Mouse (Mus musculus) mouse embryonic stem cell (cell line): Measurements from ENCODE around the gene Eif4ebp2.

Experiments
- in situ Hi-C, 2 experiments: fragments of 300-500 bp; cut with MboI; formaldehyde crosslinking; loops; 1 replicate in 1 of 2; 3 replicates in 1 of 2; pipeline ENCODE4 v1.14.3; 2019 to 2020; ENCODE audit warnings: low sequenced_read_pairs in 2 of 2, low pct_unique_long_range_greater_than_20kb in 1 of 2, mixed read lengths in 1 of 2; ENCODE audit not compliant: unreplicated experiment in 1 of 2

Eif4ebp2 gene

DNA sequence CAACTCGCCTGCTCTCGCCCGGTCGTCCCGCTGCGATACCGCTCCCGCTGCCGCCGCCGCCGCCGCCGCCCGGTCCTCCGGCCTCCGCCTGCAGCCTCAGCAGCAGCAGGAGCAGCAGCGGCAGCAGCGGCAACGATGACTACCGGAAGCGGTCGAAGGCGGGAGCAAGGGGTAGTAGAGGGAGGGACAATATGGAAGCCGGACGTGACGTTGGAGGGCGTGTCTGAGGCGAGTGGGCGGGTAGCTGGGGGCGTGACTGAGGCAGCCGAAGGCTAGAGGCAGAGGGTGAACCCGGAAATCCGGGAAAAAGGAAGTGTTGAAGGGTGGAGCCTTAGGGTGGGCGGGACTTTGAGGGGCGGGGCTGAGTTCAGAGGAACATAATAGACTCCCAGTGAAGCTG is at the start of gene Eif4ebp2:
Gene Eif4ebp2, minus strand, starts transcription at position 17 of the 400 bp plus-strand sequence.
- in situ Hi-C loops, result no loop called here

DNA sequence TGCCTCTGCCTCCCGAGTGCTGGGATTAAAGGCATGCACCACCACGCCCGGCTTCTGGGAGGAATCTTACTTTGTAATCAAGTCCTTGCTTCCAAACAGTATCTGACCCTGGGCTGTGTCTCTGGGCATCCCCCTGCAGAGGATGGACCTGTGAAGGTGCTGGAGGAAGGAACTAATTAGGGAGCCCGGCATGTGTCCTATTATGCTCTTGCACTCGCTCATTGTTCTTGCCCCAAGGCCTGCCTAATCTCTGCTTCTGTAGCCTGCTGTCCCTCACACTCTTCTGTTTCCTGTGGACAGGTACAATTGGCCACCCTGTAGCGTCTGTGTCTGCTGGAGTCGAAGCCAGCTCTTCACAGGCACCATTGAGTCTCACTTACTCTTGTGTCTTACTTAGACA is 48.3 kb upstream of the Eif4ebp2 start:
- in situ Hi-C loops, result no loop called here

GRCm38 (mm10) chr10:61499505-61500466 is 47.3 kb upstream of the Eif4ebp2 start:
- in situ Hi-C loops, result no loop called here

- in situ Hi-C loops, result no loop called here
Observed at GRCm38 (mm10) chr10:61496231-61496630, 43.8 kb upstream of the Eif4ebp2 start.

- in situ Hi-C loops, result no loop called here
Observed at GRCm38 (mm10) chr10:61495461-61495860, 43.0 kb upstream of the Eif4ebp2 start.

DNA sequence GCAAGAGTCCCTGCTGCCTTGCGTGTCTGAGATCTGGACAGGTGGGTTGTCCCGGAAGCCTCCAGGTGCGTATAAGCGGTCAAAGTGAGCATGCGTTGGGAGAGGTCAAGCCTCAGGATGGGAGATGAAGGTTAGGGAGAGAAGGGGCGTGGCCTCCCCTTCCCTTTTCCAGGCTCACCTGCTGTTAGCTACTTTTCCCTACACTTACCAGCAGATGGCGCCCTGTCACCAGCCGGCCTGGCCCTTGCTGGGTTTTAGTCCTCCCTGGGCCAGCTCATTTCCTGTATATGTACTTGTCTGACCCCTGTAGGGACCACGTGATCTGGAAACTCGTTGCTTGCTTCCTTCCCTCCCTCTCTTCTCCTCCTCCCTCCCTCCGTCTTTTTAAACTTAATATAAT is 39.6 kb upstream of the Eif4ebp2 start:
- in situ Hi-C loops, result no loop called here

GRCm38 (mm10) chr10:61491573-61491972 is 39.1 kb upstream of the Eif4ebp2 start:
- in situ Hi-C loops, result no loop called here

GRCm38 (mm10) chr10:61488522-61489110 is 36.2 kb upstream of the Eif4ebp2 start:
- in situ Hi-C loops, result no loop called here

- in situ Hi-C loops, result no loop called here
Observed at GRCm38 (mm10) chr10:61486551-61487339, 34.3 kb upstream of the Eif4ebp2 start.

GRCm38 (mm10) chr10:61484801-61485200 is 32.3 kb upstream of the Eif4ebp2 start:
- in situ Hi-C loops, result no loop called here

DNA sequence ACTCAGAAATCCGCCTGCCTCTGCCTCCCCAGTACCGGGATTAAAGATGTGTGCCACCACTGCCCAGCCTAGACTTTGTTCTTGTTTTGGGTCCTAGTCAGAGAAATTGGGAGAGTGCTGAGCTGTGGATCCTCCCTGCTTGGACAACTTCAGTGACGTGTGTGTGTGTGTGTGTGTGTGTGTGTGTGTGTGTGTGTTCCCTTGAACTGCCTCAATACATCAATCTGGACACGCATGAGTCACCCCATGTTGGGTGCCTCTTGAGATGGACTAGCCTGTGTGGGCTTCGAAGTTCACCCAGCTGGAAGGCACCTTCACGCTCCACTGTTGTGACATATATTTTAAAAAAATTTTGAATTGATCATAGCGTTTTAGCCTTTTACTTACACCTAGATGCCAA is 30.3 kb upstream of the Eif4ebp2 start:
- in situ Hi-C loops, result no loop called here

GRCm38 (mm10) chr10:61480488-61480887 is 28.0 kb upstream of the Eif4ebp2 start:
- in situ Hi-C loops, result no loop called here

DNA sequence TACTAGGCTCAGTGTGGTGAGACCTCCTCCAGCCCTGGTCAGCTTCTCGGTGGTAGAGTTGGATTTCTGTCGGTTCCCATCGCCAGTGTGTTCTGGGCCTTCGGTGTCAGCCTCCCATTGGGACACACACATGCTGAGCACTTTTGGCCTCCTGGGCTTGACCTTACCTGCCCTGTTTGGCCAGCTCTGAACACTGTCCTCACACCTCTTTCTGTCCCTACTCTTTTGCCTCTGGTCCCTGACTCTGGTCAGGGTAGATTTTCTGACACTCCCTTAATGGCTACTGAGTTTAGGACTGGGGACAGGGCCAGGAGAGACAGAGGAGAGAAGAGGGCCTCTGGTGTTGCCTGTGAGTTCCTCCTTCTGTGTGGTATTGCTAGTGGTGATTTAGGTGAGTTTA is 27.5 kb upstream of the Eif4ebp2 start:
- in situ Hi-C loops, result loop anchor here in 1 of 2 experiments (10.0 kb wide), 1 partner anchor 125 kb away; no protein-coding TSS in a partner anchor

DNA sequence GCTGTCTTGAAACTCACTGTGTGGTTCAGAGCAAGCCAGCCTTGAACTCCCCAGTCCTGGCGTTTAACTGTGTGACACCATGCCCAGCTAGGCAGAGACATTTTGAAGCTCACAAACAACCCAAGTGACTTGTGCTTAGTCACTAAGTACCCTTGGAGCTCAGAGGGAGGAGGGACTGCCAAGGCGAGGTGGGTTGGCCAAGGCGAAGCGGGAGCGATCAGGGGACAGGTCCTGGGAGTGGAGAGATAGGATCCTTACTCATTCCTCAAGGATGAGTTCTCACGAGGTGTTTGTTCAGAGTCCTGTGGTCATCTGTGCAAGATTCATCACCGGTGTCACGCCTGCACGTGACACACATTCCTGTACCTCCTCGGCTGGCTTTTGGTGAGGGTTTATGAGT is 27.0 kb upstream of the Eif4ebp2 start:
- in situ Hi-C loops, result loop anchor here in 1 of 2 experiments (10.0 kb wide), 1 partner anchor 125 kb away; no protein-coding TSS in a partner anchor

DNA sequence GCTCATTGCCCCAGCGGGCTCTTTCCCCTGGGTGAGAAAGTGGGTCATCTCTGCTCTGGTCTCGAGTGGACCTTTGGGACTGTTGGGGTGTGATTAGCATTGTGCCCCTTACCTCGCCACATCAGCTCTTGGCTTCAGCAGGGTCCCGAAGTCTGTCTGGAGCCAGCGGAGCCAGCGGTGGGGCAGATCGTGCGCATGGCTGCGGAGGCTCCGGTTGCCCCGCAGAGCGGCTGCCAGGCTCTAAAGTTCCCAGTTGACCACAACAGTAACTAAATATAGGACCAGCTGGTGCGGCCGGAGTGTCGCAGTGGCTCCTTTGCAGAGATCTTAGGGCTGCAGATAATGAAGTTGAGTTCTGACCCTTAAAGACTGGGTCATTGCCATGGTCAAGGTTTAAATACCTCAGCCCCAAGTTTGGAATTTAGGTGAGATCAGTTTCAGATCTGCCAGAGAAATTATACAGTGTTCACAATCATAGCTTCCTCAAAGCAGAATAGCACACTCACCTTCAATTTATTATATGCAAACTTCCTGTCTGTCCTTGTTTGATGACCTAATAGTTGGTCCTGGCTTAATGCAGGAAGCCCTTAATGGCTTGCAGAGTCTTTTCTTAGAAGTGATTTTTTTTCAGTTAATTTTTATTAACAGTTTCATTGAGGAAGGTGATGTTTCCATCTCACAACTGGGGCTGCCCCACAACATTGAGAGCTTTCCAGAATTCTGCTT is 24.1 kb upstream of the Eif4ebp2 start:
- in situ Hi-C loops, result loop anchor here in 1 of 2 experiments (10.0 kb wide), 1 partner anchor 128 kb away; no protein-coding TSS in a partner anchor

DNA sequence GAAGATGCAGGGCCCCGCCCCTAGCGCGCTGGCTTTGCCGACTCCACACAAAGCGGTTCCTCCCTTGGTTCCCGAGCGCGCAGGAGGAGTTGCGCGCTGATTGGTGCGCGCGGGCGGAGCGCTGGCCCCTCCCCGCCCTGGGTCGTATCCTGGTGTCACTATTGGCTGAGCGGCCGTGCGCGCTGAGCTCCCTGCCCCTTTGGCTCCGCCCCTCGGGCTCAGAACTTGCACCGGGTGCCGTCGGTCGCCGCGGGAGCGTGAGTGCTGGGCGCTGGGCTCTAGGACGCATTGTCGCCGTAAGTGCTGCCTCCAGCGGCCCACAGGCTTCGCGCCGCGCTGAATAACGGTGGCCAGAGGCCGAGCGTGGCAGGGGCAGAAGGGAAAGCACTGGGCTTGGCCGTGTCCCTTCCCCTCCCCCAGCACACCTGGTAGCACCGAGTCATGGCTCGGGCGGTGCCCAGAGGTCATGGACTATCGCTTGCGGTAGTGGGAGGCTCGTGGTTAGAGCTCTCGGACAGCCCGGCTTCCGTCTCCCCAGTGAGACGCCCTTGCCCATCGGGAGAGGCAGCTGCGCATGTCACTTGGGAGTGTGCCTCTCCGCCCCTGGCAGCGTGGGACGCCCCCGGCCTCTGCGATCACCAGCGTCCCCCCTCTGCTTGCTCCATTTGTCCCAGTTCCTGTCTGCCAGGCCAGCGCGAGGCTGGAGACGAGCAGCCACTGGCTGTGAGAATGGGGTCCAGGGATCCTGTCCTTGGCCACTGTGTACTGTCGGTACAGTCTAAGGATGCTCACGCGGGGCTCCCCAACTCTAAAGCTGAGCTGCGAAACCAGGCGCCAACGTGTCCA is 23.4 kb upstream of the Eif4ebp2 start, which contains the start of gene Lrrc20:
Gene Lrrc20, plus strand, starts transcription at position 208 of the 846 bp plus-strand sequence.
- in situ Hi-C loops, result loop anchor here in 1 of 2 experiments (10.0 kb wide), 1 partner anchor 129 kb away; no protein-coding TSS in a partner anchor

DNA sequence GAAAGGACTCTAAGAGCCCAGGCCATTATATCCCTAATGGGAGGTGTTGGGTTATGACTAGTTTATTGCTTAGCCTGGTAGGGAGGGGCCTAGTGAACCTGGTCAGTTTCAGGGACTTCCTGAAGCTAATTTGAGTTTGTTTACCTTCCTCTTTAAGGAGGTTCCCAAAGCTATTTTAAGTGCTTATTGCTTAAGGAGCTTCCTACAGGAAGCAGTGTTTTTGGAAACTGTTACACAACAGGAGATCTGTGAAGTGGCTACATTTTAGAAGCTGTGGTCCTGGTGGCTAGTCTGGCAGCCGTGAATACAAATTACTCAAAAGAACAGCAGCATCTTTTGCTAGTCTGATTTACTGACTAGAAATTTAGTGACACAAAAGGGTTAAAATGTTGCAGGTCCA is 21.9 kb upstream of the Eif4ebp2 start:
- in situ Hi-C loops, result loop anchor here in 1 of 2 experiments (10.0 kb wide), 1 partner anchor 130 kb away; no protein-coding TSS in a partner anchor
